ENCODE assay signal across 8 mouse cellular contexts in genomic region chr11:100762831-100763230, GRCm38 (mm10). TPM values are rescaled to one million over a fixed set of nuclear protein-coding genes. Genes with fewer than 3 reads are reported as not detected.
DNase-seq lines count a peak whose midpoint lies in the region; ATAC-seq and TF ChIP-seq lines count a peak whose summit lies in the region.

TSS of gene Hcrt (minus strand) at chr11:100762931.

- H3K4me1 ChIP-seq in heart, adult 2 months (ENCODE audit: control insufficient read depth, insufficient read depth, low read length) = peaks cover 1% of the 10 kb centered on the region; the same call in 1 of the 2 replicates
- H3K4me1 ChIP-seq in testis, adult 2 months (ENCODE audit: control insufficient read depth, insufficient read depth, low read length) = peaks cover 21% of the 10 kb centered on the region
- peaks cover 29% of the 10 kb centered on the region for H3K4me1 ChIP-seq in liver, embryonic 12.5 days

- no peaks in the 10 kb centered on the region for H3K9me3 ChIP-seq in liver, embryonic 12.5 days (replicated peaks)

- H3K27ac ChIP-seq in heart, adult 2 months = no peak within 1 kb of the TSS
- H3K27ac ChIP-seq in testis, adult 2 months (ENCODE audit: control insufficient read depth, insufficient read depth, low read depth, low read length) = no peak within 1 kb of the TSS
- H3K27ac ChIP-seq in liver, embryonic 12.5 days = no peak within 1 kb of the TSS

- 85% methylated on average over 7 of the region's 7 CpGs for WGBS in heart, adult 2 months
- WGBS in liver, embryonic 12.5 days (ENCODE audit: insufficient replicate concordance) = 74% methylated on average over 7 of the region's 7 CpGs

- peak within 1 kb of the TSS; percentile 61 for H3K4me3 ChIP-seq in heart, adult 2 months
- peak within 1 kb of the TSS; percentile 70 for H3K4me3 ChIP-seq in testis, adult 2 months (ENCODE audit: control insufficient read depth, low read depth, low read length)
- H3K4me3 ChIP-seq in liver, embryonic 12.5 days = peak within 1 kb of the TSS; percentile 55

- no peak for TF ChIP-seq EP300 in heart, adult 2 months (IDR thresholded peaks at IDR 0.05; ENCODE audit: insufficient read depth, low read depth, low read length)

- no peaks in the 10 kb centered on the region for H3K36me3 ChIP-seq in heart, adult 2 months (ENCODE audit: control insufficient read depth, insufficient read depth, low read length)
- H3K36me3 ChIP-seq in testis, adult 2 months (ENCODE audit: control insufficient read depth, insufficient read depth, low read length) = no peaks in the 10 kb centered on the region
- H3K36me3 ChIP-seq in liver, embryonic 12.5 days = no peaks in the 10 kb centered on the region

- intact Hi-C loops in heart, adult 2 months (cut with DNase I) = loop anchor here (5.0 kb wide), 2 partner anchors 141 to 191 kb away; partner anchors contain the start of genes Cnp and Dnajc7

- TF ChIP-seq CTCF in heart, adult 2 months (IDR thresholded peaks at IDR 0.05) = no peak
- no peak for TF ChIP-seq CTCF in testis, adult 2 months (IDR thresholded peaks at IDR 0.05; ENCODE audit: control insufficient read depth, insufficient read depth, insufficient replicate concordance, low read depth, low read length)

- no peak for ATAC-seq in liver, embryonic 12.5 days

- peak within 1 kb of the TSS; percentile 85 for H3K4me2 ChIP-seq in liver, embryonic 12.5 days

- peak within 1 kb of the TSS; percentile 69 for H3K9ac ChIP-seq in heart, adult 2 months (ENCODE audit: low read depth, low read length)
- peak within 1 kb of the TSS; percentile 63 for H3K9ac ChIP-seq in liver, embryonic 12.5 days

- H3K27me3 ChIP-seq in heart, adult 2 months (ENCODE audit: control insufficient read depth, insufficient read depth, low read length) = peaks cover 10% of the 10 kb centered on the region
- H3K27me3 ChIP-seq in testis, adult 2 months (ENCODE audit: control insufficient read depth, insufficient read depth, low read length) = no peaks in the 10 kb centered on the region; the same call in 1 of the 2 replicates
- H3K27me3 ChIP-seq in liver, embryonic 12.5 days (replicated peaks) = peaks cover 55% of the 10 kb centered on the region

- TF ChIP-seq POLR2A in heart, adult 2 months (IDR thresholded peaks at IDR 0.05; ENCODE audit: insufficient read depth, low read depth, low read length) = no peak
- no peak for TF ChIP-seq POLR2A in testis, adult 2 months (IDR thresholded peaks at IDR 0.05; ENCODE audit: control insufficient read depth, low read depth, low read length)

- DNase-seq in heart, adult 2 months = no peak
- DNase-seq in heart, adult 11 months = no peak
- DNase-seq in testis, postnatal 10 days (ENCODE audit: low spot score) = no peak
- DNase-seq in urinary bladder, postnatal 14 days (ENCODE audit: low spot score) = no peak
- DNase-seq in layer of hippocampus, adult 8-10 months (ENCODE audit: low spot score in 2 of 2) = no peak
- no peak for DNase-seq in ovary, postnatal 36 days (ENCODE audit: low spot score)

- H3K79me2 ChIP-seq in heart, adult 2 months (replicated peaks; ENCODE audit: control insufficient read depth, insufficient read depth, low read length) = no peaks in the 10 kb centered on the region

RNA-seq across cellular contexts. Expression of gene Hcrt, which starts in this region (rescaled TPM):
- not detected for total RNA-seq in heart, adult 2 months (2021)
- polyA plus RNA-seq in heart, adult 2 months (2012; rRNA removed) = not detected in 2 replicates
- polyA plus RNA-seq in testis, adult 2 months (2012; rRNA removed) = 0.36 TPM in 1 of 2 replicates, not detected in the other
- not detected in 2 replicates for polyA plus RNA-seq in liver, embryonic 12.5 days (2016; fragmentation: Nextera tagmentation; extraction: Ambion mirVana)
- not detected for total RNA-seq in layer of hippocampus, adult 8-10 months (2022)
